Mouse (Mus musculus): ENCODE data around the gene Usp5. TPM values are rescaled to one million over a fixed set of nuclear protein-coding genes. Genes with fewer than 3 reads are reported as not detected.
"Not testable (repeated sequence)": the region's sequence is repeated elsewhere in the genome, so short reads cannot be mapped to it uniquely, and the experiment has no call there.

Gene Usp5
- polyA plus RNA-seq, 1 experiment from 2014 or later: 175 TPM

GRCm38 (mm10) chr6:124808358-124809012 lies 20.8 kb downstream of the Usp5 start, which contains the start of gene Spsb2:
TSS of gene Spsb2 (plus strand) at chr6:124808661.
- no peaks in the 10 kb centered on the region for H3K9me3 ChIP-seq (replicated peaks)
- H3K27me3 ChIP-seq: no peaks in the 10 kb centered on the region
- peak within 1 kb of the TSS; percentile 96 for H3K4me2 ChIP-seq
- peak within 1 kb of the TSS; percentile 98 for H3K27ac ChIP-seq
- peak; percentile 66 for ATAC-seq (replicated peaks; ENCODE audit: low FRiP score)
- 3% methylated on average over 29 of the region's 29 CpGs for WGBS
- peak within 1 kb of the TSS; percentile 70 for H3K4me3 ChIP-seq (replicated peaks)
- H3K4me1 ChIP-seq: peaks cover 70% of the 10 kb centered on the region
- peaks cover 23% of the 10 kb centered on the region for H3K36me3 ChIP-seq
- H3K9ac ChIP-seq: peak within 1 kb of the TSS; percentile 68

- H3K9ac ChIP-seq: 0 out of 2 replicates have a peak overlapping the region, but pooled peaks have one; percentile 68
These were observed 21.3 kb downstream of the Usp5 start for GRCm38 (mm10) chr6:124807986-124808357.

GRCm38 (mm10) chr6:124807366-124807765 lies 21.9 kb downstream of the Usp5 start:
- ATAC-seq (replicated peaks; ENCODE audit: low FRiP score): no peak
- Histone ChIP-seq H3K27me3 (no peaks in the 10 kb centered on the region), H3K36me3 (peaks cover 23% of the 10 kb centered on the region), H3K27ac (no peak overlapping the region), H3K4me2 (no peak overlapping the region), H3K4me3 (replicated peaks) (no peak overlapping the region), H3K9me3 (replicated peaks) (no peaks in the 10 kb centered on the region), H3K4me1 (peaks cover 62% of the 10 kb centered on the region), H3K9ac (no peak overlapping the region)
- WGBS: 82% methylated on average over 4 of the region's 4 CpGs

More at GRCm38 (mm10) chr6:124807986-124808357, 21.3 kb downstream of the Usp5 start:
- Histone ChIP-seq H3K27me3 (no peaks in the 10 kb centered on the region), H3K4me2 (peak overlapping the region; percentile 96), H3K4me3 (replicated peaks) (peak overlapping the region; percentile 70), H3K36me3 (peaks cover 23% of the 10 kb centered on the region), H3K4me1 (peaks cover 68% of the 10 kb centered on the region), H3K9me3 (replicated peaks) (no peaks in the 10 kb centered on the region), H3K27ac (peak overlapping the region; percentile 98)
- no peak for ATAC-seq (replicated peaks; ENCODE audit: low FRiP score)
- 77% methylated on average over 6 of the region's 6 CpGs for WGBS

- H3K9me3 ChIP-seq (replicated peaks): no peaks in the 10 kb centered on the region
- H3K4me2 ChIP-seq: peak overlapping the region; percentile 81
- ATAC-seq (replicated peaks; ENCODE audit: low FRiP score): no peak
- H3K4me1 ChIP-seq: peaks cover 54% of the 10 kb centered on the region
- H3K27me3 ChIP-seq: no peaks in the 10 kb centered on the region
- peaks cover 16% of the 10 kb centered on the region for H3K36me3 ChIP-seq
- H3K4me3 ChIP-seq (replicated peaks): peak overlapping the region; percentile 53
- 0 out of 2 replicates have a peak overlapping the region, but pooled peaks have one; percentile 5 for H3K9ac ChIP-seq
- H3K27ac ChIP-seq: peak overlapping the region; percentile 97
- 76% methylated on average over 7 of the region's 7 CpGs for WGBS
These were observed 22.7 kb downstream of the Usp5 start for GRCm38 (mm10) chr6:124806446-124807140.

- Histone ChIP-seq H3K4me2 (peak overlapping the region; percentile 81), H3K27me3 (no peaks in the 10 kb centered on the region), H3K4me3 (replicated peaks) (peak overlapping the region; percentile 53), H3K9me3 (replicated peaks) (no peaks in the 10 kb centered on the region), H3K9ac (peak overlapping the region; percentile 38), H3K27ac (peak overlapping the region; percentile 97), H3K36me3 (peaks cover 7% of the 10 kb centered on the region; the same call in 1 of the 2 replicates), H3K4me1 (peaks cover 49% of the 10 kb centered on the region)
- peak; percentile 79 for ATAC-seq (replicated peaks; ENCODE audit: low FRiP score)
- 1% methylated on average over 34 of the region's 34 CpGs for WGBS
These were observed 23.7 kb downstream of the Usp5 start for GRCm38 (mm10) chr6:124805341-124806321.

- H3K27ac ChIP-seq: no peak overlapping the region; the same call in 1 of the 2 replicates
- no peak for ATAC-seq (replicated peaks; ENCODE audit: low FRiP score)
- 89% methylated on average over 3 of the region's 3 CpGs for WGBS
- H3K4me3 ChIP-seq (replicated peaks): no peak overlapping the region
- no peak overlapping the region for H3K9ac ChIP-seq
- no peaks in the 10 kb centered on the region for H3K27me3 ChIP-seq
- no peak overlapping the region for H3K4me2 ChIP-seq
- peaks cover 36% of the 10 kb centered on the region for H3K4me1 ChIP-seq
- H3K9me3 ChIP-seq (replicated peaks): no peaks in the 10 kb centered on the region
- no peaks in the 10 kb centered on the region for H3K36me3 ChIP-seq
These were observed 24.9 kb downstream of the Usp5 start for GRCm38 (mm10) chr6:124804341-124804740.

GRCm38 (mm10) chr6:124803691-124804090 lies 25.6 kb downstream of the Usp5 start:
- ATAC-seq (replicated peaks; ENCODE audit: low FRiP score); H3K9me3 ChIP-seq (replicated peaks); H3K27me3 ChIP-seq; H3K27ac ChIP-seq; H3K4me3 ChIP-seq (replicated peaks); H3K36me3 ChIP-seq; H3K9ac ChIP-seq; H3K4me2 ChIP-seq: not testable (repeated sequence)
- H3K4me1 ChIP-seq: peaks cover 32% of the 10 kb centered on the region
- WGBS: 92% methylated on average over 4 of the region's 4 CpGs

GRCm38 (mm10) chr6:124803061-124803460 lies 26.2 kb downstream of the Usp5 start:
- 83% methylated on average over 3 of the region's 3 CpGs for WGBS
- no peaks in the 10 kb centered on the region for H3K9me3 ChIP-seq (replicated peaks)

GRCm38 (mm10) chr6:124802400-124802799 lies 26.9 kb downstream of the Usp5 start:
- H3K27me3 ChIP-seq; H3K9me3 ChIP-seq (replicated peaks); H3K9ac ChIP-seq; H3K36me3 ChIP-seq; ATAC-seq (replicated peaks; ENCODE audit: low FRiP score): not testable (repeated sequence)
- H3K27ac ChIP-seq: peak overlapping the region; percentile 41
- peaks cover 22% of the 10 kb centered on the region for H3K4me1 ChIP-seq
- 13% methylated on average over 5 of the region's 9 CpGs for WGBS
- peak overlapping the region; percentile 21; the same call in 1 of the 2 replicates for H3K4me3 ChIP-seq (replicated peaks)
- H3K4me2 ChIP-seq: peak overlapping the region; percentile 50

More at GRCm38 (mm10) chr6:124803061-124803460, 26.2 kb downstream of the Usp5 start:
- H3K9ac ChIP-seq: no peak overlapping the region
- H3K4me1 ChIP-seq: peaks cover 29% of the 10 kb centered on the region
- no peaks in the 10 kb centered on the region for H3K27me3 ChIP-seq
- ATAC-seq (replicated peaks; ENCODE audit: low FRiP score): no peak
- H3K36me3 ChIP-seq: no peaks in the 10 kb centered on the region
- H3K4me3 ChIP-seq (replicated peaks): no peak overlapping the region
- no peak overlapping the region for H3K27ac ChIP-seq
- H3K4me2 ChIP-seq: no peak overlapping the region

- Histone ChIP-seq H3K36me3 (no peaks in the 10 kb centered on the region), H3K4me1 (peaks cover 5% of the 10 kb centered on the region; the same call in 1 of the 2 replicates), H3K4me2 (no peak overlapping the region), H3K9ac (no peak overlapping the region), H3K27ac (peak overlapping the region; percentile 88), H3K4me3 (replicated peaks) (no peak overlapping the region), H3K27me3 (no peaks in the 10 kb centered on the region), H3K9me3 (replicated peaks) (no peaks in the 10 kb centered on the region)
- WGBS: 74% methylated on average over 2 of the region's 2 CpGs
- ATAC-seq (replicated peaks; ENCODE audit: low FRiP score): 0 out of 2 replicates have a peak, but pooled peaks have one; percentile 15
These were observed 33.1 kb downstream of the Usp5 start for GRCm38 (mm10) chr6:124796200-124796599.

GRCm38 (mm10) chr6:124795781-124796180 lies 33.5 kb downstream of the Usp5 start:
- H3K9me3 ChIP-seq (replicated peaks): no peaks in the 10 kb centered on the region
- H3K36me3 ChIP-seq: no peaks in the 10 kb centered on the region
- peak; percentile 71; the same call in 1 of the 2 replicates for ATAC-seq (replicated peaks; ENCODE audit: low FRiP score)
- 65% methylated on average over 4 of the region's 4 CpGs for WGBS
- no peak overlapping the region for H3K4me3 ChIP-seq (replicated peaks)
- H3K4me1 ChIP-seq: peaks cover 5% of the 10 kb centered on the region; the same call in 1 of the 2 replicates
- H3K9ac ChIP-seq: no peak overlapping the region
- H3K4me2 ChIP-seq: no peak overlapping the region
- peak overlapping the region; percentile 88 for H3K27ac ChIP-seq
- H3K27me3 ChIP-seq: no peaks in the 10 kb centered on the region
